26 mouse cellular contexts compared by ENCODE assay signal in genomic region chr11:85689226-85689625, GRCm38 (mm10).
A peak's percentile ranks its signal among the peaks of the same experiment; 100 is the strongest.
DNase-seq lines count a peak whose midpoint lies in the region; ATAC-seq and TF ChIP-seq lines count a peak whose summit lies in the region.
"Had no signal": no experiment of that assay in that cellular context is flagged by ENCODE, and none has a peak within 500 bp of the region (broad histone marks: within the 10 kb centered on the region; RNA-seq: fewer than 3 reads in every experiment).

No protein-coding gene starts in this region.

- H3K36me3 ChIP-seq in heart, embryonic 12.5 days: no peaks in the 10 kb centered on the region
- no peaks in the 10 kb centered on the region for H3K36me3 ChIP-seq in lung, embryonic 15.5 days
- peaks cover 0 to 2% of the 10 kb centered on the region in 2 experiments; a peak in 1 of 4 replicates for H3K36me3 ChIP-seq in MEL (ENCODE audit: control insufficient read depth in 1 of 2, insufficient read depth in 2 of 2, low read length in 2 of 2)
- H3K36me3 ChIP-seq: embryonic facial prominence, embryonic 13.5 days; embryonic facial prominence, embryonic 15.5 days; forebrain, embryonic 10.5 days; forebrain, embryonic 12.5 days; G1E had no signal

- no peak overlapping the region for H3K9ac ChIP-seq in heart, embryonic 12.5 days
- no peak overlapping the region for H3K9ac ChIP-seq in lung, embryonic 15.5 days
- no peak overlapping the region for H3K9ac ChIP-seq in MEL (ENCODE audit: control insufficient read depth, low read depth, low read length, poor library complexity, severe bottlenecking)
- H3K9ac ChIP-seq: embryonic facial prominence, embryonic 13.5 days; embryonic facial prominence, embryonic 15.5 days; forebrain, embryonic 12.5 days had no signal

- H3K9me3 ChIP-seq in heart, embryonic 12.5 days (replicated peaks): no peaks in the 10 kb centered on the region
- H3K9me3 ChIP-seq in lung, embryonic 15.5 days: no peaks in the 10 kb centered on the region
- no peaks in the 10 kb centered on the region for H3K9me3 ChIP-seq in MEL (replicated peaks; ENCODE audit: insufficient read depth, low read length)
- H3K9me3 ChIP-seq: embryonic facial prominence, embryonic 13.5 days; embryonic facial prominence, embryonic 15.5 days; forebrain, embryonic 10.5 days; forebrain, embryonic 12.5 days; G1E had no signal

- no peak for TF ChIP-seq CTCF in MEL (IDR thresholded peaks at IDR 0.05 in 2 of 3, conservative IDR thresholded peaks at IDR 0.05 in 1 of 3; ENCODE audit: control insufficient read depth in 1 of 3, insufficient read depth in 1 of 3, low read depth in 2 of 3, low read length in 3 of 3, poor library complexity in 1 of 3, severe bottlenecking in 1 of 3)

- H3K27me3 ChIP-seq in heart, embryonic 12.5 days (replicated peaks): peaks cover 8% of the 10 kb centered on the region; the same call in 1 of the 2 replicates
- H3K27me3 ChIP-seq in lung, embryonic 15.5 days: no peaks in the 10 kb centered on the region
- no peaks in the 10 kb centered on the region for H3K27me3 ChIP-seq in MEL (ENCODE audit: control insufficient read depth in 1 of 2, insufficient read depth in 2 of 2, low read length in 2 of 2)
- H3K27me3 ChIP-seq: CH12.LX; embryonic facial prominence, embryonic 13.5 days; embryonic facial prominence, embryonic 15.5 days had no signal

- TF ChIP-seq POLR2A in MEL (IDR thresholded peaks at IDR 0.05; ENCODE audit: control insufficient read depth in 1 of 2, insufficient read depth in 1 of 2, low read depth in 1 of 2, low read length in 2 of 2, poor library complexity in 1 of 2): no peak

- WGBS in heart, embryonic 12.5 days: 84% methylated on average over 5 of the region's 5 CpGs
- 87% methylated on average over 5 of the region's 5 CpGs for WGBS in lung, embryonic 15.5 days

- no peak overlapping the region for H3K4me3 ChIP-seq in heart, embryonic 12.5 days
- H3K4me3 ChIP-seq in lung, embryonic 15.5 days: no peak overlapping the region
- H3K4me3 ChIP-seq in MEL (ENCODE audit: control insufficient read depth in 1 of 2, insufficient read depth in 1 of 2, low read depth in 2 of 2, low read length in 2 of 2): no peak overlapping the region
- H3K4me3 ChIP-seq: embryonic facial prominence, embryonic 13.5 days; embryonic facial prominence, embryonic 15.5 days; erythroblast, embryonic 14.5 days; forebrain, embryonic 10.5 days; forebrain, embryonic 12.5 days had no signal

- H3K4me2 ChIP-seq in heart, embryonic 12.5 days: no peak overlapping the region
- no peak overlapping the region for H3K4me2 ChIP-seq in lung, embryonic 15.5 days
- H3K4me2 ChIP-seq: embryonic facial prominence, embryonic 13.5 days; embryonic facial prominence, embryonic 15.5 days; forebrain, embryonic 12.5 days had no signal

- no peak overlapping the region for H3K27ac ChIP-seq in heart, embryonic 12.5 days (ENCODE audit: poor library complexity, severe bottlenecking)
- peak overlapping the region; percentile 60; the same call in 1 of the 2 replicates for H3K27ac ChIP-seq in lung, embryonic 15.5 days
- H3K27ac ChIP-seq in MEL (ENCODE audit: control insufficient read depth, low read depth, low read length): no peak overlapping the region
- H3K27ac ChIP-seq: embryonic facial prominence, embryonic 13.5 days; embryonic facial prominence, embryonic 15.5 days; forebrain, embryonic 10.5 days; forebrain, embryonic 12.5 days had no signal

- H3K4me1 ChIP-seq in heart, embryonic 12.5 days (replicated peaks): peaks cover 22% of the 10 kb centered on the region
- peaks cover 45% of the 10 kb centered on the region for H3K4me1 ChIP-seq in lung, embryonic 15.5 days
- peaks cover 5 to 19% of the 10 kb centered on the region in 2 experiments; a peak in 3 of 4 replicates for H3K4me1 ChIP-seq in MEL (ENCODE audit: control insufficient read depth in 1 of 2, insufficient read depth in 2 of 2, low read length in 2 of 2)
- H3K4me1 ChIP-seq: forebrain, embryonic 12.5 days had no signal

- no peak for TF ChIP-seq RAD21 in MEL (IDR thresholded peaks at IDR 0.05; ENCODE audit: low read depth, low read length)

- DNase-seq in heart, adult 11 months: peak; percentile 76
- no peak for DNase-seq in lung, adult 18-20 months
- peak; percentile 21 for DNase-seq in MEL (ENCODE audit: low read depth, low spot score)
- DNase-seq: adrenal gland, adult 2 months; adrenal gland, postnatal 10 days; adrenal gland, postnatal 25 days; B cell, adult 2 months; cerebellum, adult 11 months; cerebellum, adult 18-20 months; cerebellum, adult 8-10 months; cerebellum, adult 9-11 months; cerebellum, postnatal 14 days; cerebellum, postnatal 36 days; embryo, embryonic 11 days had no signal

- no peaks in the 10 kb centered on the region for H3K79me2 ChIP-seq in MEL (ENCODE audit: control insufficient read depth, insufficient read depth, low read length, poor library complexity)

- ATAC-seq in heart, embryonic 12.5 days (ENCODE audit: insufficient number of reproducible peaks, low FRiP score): no peak
- no peak for ATAC-seq in lung, embryonic 15.5 days (ENCODE audit: borderline replicate concordance, extremely low read depth, low FRiP score, low TSS enrichment)
- ATAC-seq: CD4-positive, CD25-positive, alpha-beta regulatory T cell, adult 4 months; forebrain, embryonic 14.5 days; forebrain, embryonic 16.5 days had no signal

- TF ChIP-seq EP300 in MEL (IDR thresholded peaks at IDR 0.05; ENCODE audit: low read depth in 1 of 2, low read length in 2 of 2): no peak

TF ChIP-seq in MEL, 35 proteins besides CTCF, POLR2A, EP300 and RAD21:
- TF ChIP-seq ZMIZ1 (IDR thresholded peaks at IDR 0.05; ENCODE audit: low read depth, low read length): no peak
- peak; percentile 76 for TF ChIP-seq USF1 (IDR thresholded peaks at IDR 0.05; ENCODE audit: low read depth, low read length)
- no peak for TF ChIP-seq MXI1 (IDR thresholded peaks at IDR 0.05; ENCODE audit: low read depth, low read length)
- TF ChIP-seq MAFK (IDR thresholded peaks at IDR 0.05; ENCODE audit: borderline replicate concordance, low read depth, low read length): no peak
- TF ChIP-seq GATA1 (IDR thresholded peaks at IDR 0.05; ENCODE audit: low read depth, low read length): no peak
- peak; percentile 65; the same call in 1 of the 2 replicates for TF ChIP-seq BHLHE40 (IDR thresholded peaks at IDR 0.05; ENCODE audit: borderline replicate concordance, low read depth, low read length)
- TF ChIP-seq USF2 (IDR thresholded peaks at IDR 0.05; ENCODE audit: borderline replicate concordance in 1 of 2, insufficient read depth in 1 of 2, low read depth in 1 of 2, low read length in 2 of 2): peak in 1 of 2 experiments; percentile 28; a peak in 1 of 4 replicates

Comparison
In these comparisons a context has a peak if more than half of its experiments do, and no peak if none do; other contexts are left out.
1. DNase-seq: peak in heart, adult 11 months (single experiment) and MEL (single experiment); none in lung, adult 18-20 months (0 of 2).